20 mouse cellular contexts compared by ENCODE assay signal in genomic region chr13:56654176-56654575, GRCm38 (mm10). TPM values are rescaled to one million over a fixed set of nuclear protein-coding genes. Genes with fewer than 3 reads are reported as not detected.
A peak's percentile ranks its signal among the peaks of the same experiment; 100 is the strongest.
DNase-seq lines count a peak whose midpoint lies in the region; ATAC-seq lines count a peak whose summit lies in the region.
"Had no signal": no experiment of that assay in that cellular context is flagged by ENCODE, and none has a peak within 500 bp of the region (broad histone marks: within the 10 kb centered on the region; RNA-seq: fewer than 3 reads in every experiment).

No protein-coding gene starts in this region.

- no peak overlapping the region for H3K4me2 ChIP-seq in embryonic facial prominence, embryonic 14.5 days (ENCODE audit: low read depth, low read length)
- H3K4me2 ChIP-seq: forebrain, embryonic 13.5 days; liver, embryonic 13.5 days; lung, embryonic 15.5 days; midbrain, embryonic 13.5 days; neural tube, embryonic 15.5 days had no signal

- DNase-seq in kidney, postnatal 14 days = peak; percentile 29
- no peak for DNase-seq in kidney, postnatal 10 days
- DNase-seq in 416B (ENCODE audit: low read depth) = peak; percentile 6
- DNase-seq in ZHBTc4 (ENCODE audit: low read depth, low spot score) = peak; percentile 68
- no peak for DNase-seq in embryonic facial prominence, embryonic 14.5 days (ENCODE audit: low spot score)
- no peak for DNase-seq in layer of hippocampus, postnatal 14 days (ENCODE audit: low spot score in 2 of 2)
- no peak for DNase-seq in adrenal gland, adult 8-10 months
- DNase-seq: cerebellum, adult 9-10 months; gastrocnemius, postnatal 36 days; liver, embryonic 13.5 days; spleen, adult 18-20 months; thymus, postnatal 25 days had no signal

- H3K9me3 ChIP-seq in embryonic facial prominence, embryonic 14.5 days (ENCODE audit: control insufficient read depth, low read length) = no peaks in the 10 kb centered on the region
- H3K9me3 ChIP-seq: forebrain, embryonic 13.5 days; liver, embryonic 13.5 days; lung, embryonic 15.5 days; midbrain, embryonic 13.5 days; neural tube, embryonic 15.5 days had no signal

- peak overlapping the region; percentile 56 for H3K27ac ChIP-seq in embryonic facial prominence, embryonic 14.5 days (replicated peaks; ENCODE audit: low read depth, low read length)
- H3K27ac ChIP-seq: forebrain, embryonic 13.5 days; layer of hippocampus, adult 2 months; liver, embryonic 13.5 days; lung, embryonic 15.5 days; midbrain, embryonic 13.5 days; neural tube, embryonic 15.5 days had no signal

- H3K9ac ChIP-seq in embryonic facial prominence, embryonic 14.5 days (ENCODE audit: low read depth, low read length) = no peak overlapping the region
- H3K9ac ChIP-seq: forebrain, embryonic 13.5 days; liver, embryonic 13.5 days; lung, embryonic 15.5 days; midbrain, embryonic 13.5 days; neural tube, embryonic 15.5 days had no signal

- 52% methylated on average over 5 of the region's 5 CpGs for WGBS in embryonic facial prominence, embryonic 14.5 days

- H3K36me3 ChIP-seq in embryonic facial prominence, embryonic 14.5 days (ENCODE audit: control insufficient read depth, insufficient read depth, low read length) = no peaks in the 10 kb centered on the region
- H3K36me3 ChIP-seq: liver, embryonic 13.5 days; lung, embryonic 15.5 days; midbrain, embryonic 13.5 days; neural tube, embryonic 15.5 days had no signal

- H3K27me3 ChIP-seq in embryonic facial prominence, embryonic 14.5 days (replicated peaks; ENCODE audit: control insufficient read depth, insufficient read depth, low read length) = no peaks in the 10 kb centered on the region
- H3K27me3 ChIP-seq: forebrain, embryonic 13.5 days; liver, embryonic 13.5 days; lung, embryonic 15.5 days; midbrain, embryonic 13.5 days; neural tube, embryonic 15.5 days had no signal

- H3K4me1 ChIP-seq in embryonic facial prominence, embryonic 14.5 days (ENCODE audit: control insufficient read depth, insufficient read depth, low read length) = peaks cover 28% of the 10 kb centered on the region
- H3K4me1 ChIP-seq: forebrain, embryonic 13.5 days; midbrain, embryonic 13.5 days; neural tube, embryonic 15.5 days had no signal

- no peak overlapping the region for H3K4me3 ChIP-seq in embryonic facial prominence, embryonic 14.5 days (ENCODE audit: low read depth, low read length)
- H3K4me3 ChIP-seq: forebrain, embryonic 13.5 days; layer of hippocampus, adult 2 months; liver, embryonic 13.5 days; lung, embryonic 15.5 days; midbrain, embryonic 13.5 days; myocyte; neural tube, embryonic 15.5 days had no signal

- 0 out of 2 replicates have a peak, but pooled peaks have one; percentile 20 for ATAC-seq in embryonic facial prominence, embryonic 14.5 days (ENCODE audit: low read depth)
- no peak for ATAC-seq in monocyte, adult 5-6 weeks (replicated peaks; ENCODE audit: insufficient number of reproducible peaks, low FRiP score, low TSS enrichment, poor library complexity, severe bottlenecking)
- ATAC-seq: forebrain, embryonic 13.5 days; inflammation-experienced regulatory T-cells, adult 6 months; midbrain, embryonic 13.5 days had no signal

RNA-seq across cellular contexts. Expression of gene Tgfbi, which starts 44.9 kb away (rescaled TPM):
- 60.1 and 79.9 TPM in 2 replicates for polyA plus RNA-seq in embryonic facial prominence, embryonic 14.5 days (2014; fragmentation: Nextera tagmentation; extraction: Ambion mirVana)
- 73.8 to 154 TPM (median 152 TPM) in 3 replicates for total RNA-seq in monocyte, adult 5-6 weeks (2017)
- 1 to 10 TPM; 3.3 to 4.7 TPM for total RNA-seq in layer of hippocampus, postnatal 14 days (2021)
- 100 to 1,000 TPM in 2 of 4 experiments, 10 to 100 TPM in 2; 35.2 to 174 (median 104) TPM for total RNA-seq in adrenal gland, adult 8-10 months (2022)

RNA-seq across cellular contexts. Expression of gene Smad5, which starts 48.6 kb away (rescaled TPM):
- 45.3 and 45.9 TPM in 2 replicates for polyA plus RNA-seq in embryonic facial prominence, embryonic 14.5 days (2014; fragmentation: Nextera tagmentation; extraction: Ambion mirVana)
- 19.5 to 20.2 TPM (median 19.5 TPM) in 3 replicates for total RNA-seq in monocyte, adult 5-6 weeks (2017)
- total RNA-seq in layer of hippocampus, postnatal 14 days (2021) = 10 to 100 TPM; 26.5 to 28.7 TPM
- total RNA-seq in adrenal gland, adult 8-10 months (2022) = 10 to 100 TPM; 49.7 to 68.6 (median 58.2) TPM

Comparison
In these comparisons a context has a peak if more than half of its experiments do, and no peak if none do; other contexts are left out.
1. DNase-seq: peak in kidney, postnatal 14 days (single experiment), 416B (single experiment) and ZHBTc4 (single experiment); none in kidney, postnatal 10 days (single experiment), embryonic facial prominence, embryonic 14.5 days (single experiment), layer of hippocampus, postnatal 14 days (0 of 2) and adrenal gland, adult 8-10 months (single experiment).
2. RNA of gene Tgfbi, which starts 44.9 kb away (total RNA-seq): 35.2 to 174 TPM in adrenal gland, adult 8-10 months and 73.8 to 154 TPM in monocyte, adult 5-6 weeks; 3.3 to 4.7 TPM in layer of hippocampus, postnatal 14 days; every median in the first group is over 4 times any median in the second.